Mouse (Mus musculus) MEL (cell line): Measurements from ENCODE around the gene Camta1. TPM values are rescaled to one million over a fixed set of nuclear protein-coding genes. Genes with fewer than 3 reads are reported as not detected.
A peak's percentile ranks its signal among the peaks of the same experiment; 100 is the strongest.

Source experiments
- DNase-seq: peaks from one replicate; pipeline ENCODE4 v3.0.0; 2011; ENCODE audit warnings: low read depth, low spot score
- H3K27ac ChIP-seq: 2 replicates; pipeline ENCODE4 v1.5.1; 2012; ENCODE audit warnings: low read depth, mild to moderate bottlenecking, control low read depth, low read length, moderate library complexity; ENCODE audit not compliant: control insufficient read depth
- H3K27me3 ChIP-seq, 2 experiments: fragments of 150-350 bp in 1 of 2; sonication (generic) in 1 of 2; 2 replicates each; pipeline ENCODE4 v1.6.1; 2012; ENCODE audit warnings: low read length in 2 of 2, mild to moderate bottlenecking in 2 of 2, improper control_type of control experiment in 1 of 2, moderate library complexity in 1 of 2; ENCODE audit not compliant: insufficient read depth in 2 of 2, control insufficient read depth in 1 of 2
- H3K36me3 ChIP-seq, 2 experiments: 2 replicates each; pipeline ENCODE4 v1.6.1; 2012 to 2014; ENCODE audit warnings: low read length in 2 of 2, improper control_type of control experiment in 1 of 2, inconsistent platforms in 1 of 2, mild to moderate bottlenecking in 1 of 2; ENCODE audit not compliant: insufficient read depth in 2 of 2, control insufficient read depth in 1 of 2
- H3K4me1 ChIP-seq, 2 experiments: fragments of 150-350 bp in 1 of 2; sonication (generic) in 1 of 2; 2 replicates each; pipeline ENCODE4 v1.6.1; 2012; ENCODE audit warnings: low read length in 2 of 2, improper control_type of control experiment in 1 of 2, mild to moderate bottlenecking in 1 of 2; ENCODE audit not compliant: insufficient read depth in 2 of 2, control insufficient read depth in 1 of 2
- H3K4me3 ChIP-seq, 2 experiments: fragments of 150-350 bp in 1 of 2; sonication (generic) in 1 of 2; 2 replicates each; pipeline ENCODE4 v1.5.1; 2012; ENCODE audit warnings: low read depth in 2 of 2, low read length in 2 of 2, mild to moderate bottlenecking in 2 of 2, moderate library complexity in 2 of 2, control low read depth in 1 of 2, improper control_type of control experiment in 1 of 2; ENCODE audit not compliant: control insufficient read depth in 1 of 2, insufficient read depth in 1 of 2
- H3K79me2 ChIP-seq: 2 replicates; pipeline ENCODE4 v1.6.1; 2012; ENCODE audit warnings: mild to moderate bottlenecking, low read length, moderate library complexity; ENCODE audit not compliant: control insufficient read depth, poor library complexity, insufficient read depth
- H3K9ac ChIP-seq: 2 replicates; pipeline ENCODE4 v1.6.1; 2012; ENCODE audit warnings: low read depth, mild to moderate bottlenecking, control low read depth, low read length, moderate library complexity; ENCODE audit not compliant: control insufficient read depth, poor library complexity, severe bottlenecking
- H3K9me3 ChIP-seq: fragments of 150-350 bp; sonication (generic); replicated peaks from 2 replicates; pipeline ENCODE4 v1.6.1; 2012; ENCODE audit warnings: mild to moderate bottlenecking, low read length, improper control_type of control experiment, moderate library complexity; ENCODE audit not compliant: insufficient read depth
- BHLHE40 ChIP-seq: IDR thresholded peaks from 2 replicates; pipeline ENCODE4 v1.6.1; 2012; ENCODE audit warnings: low read depth, mild to moderate bottlenecking, inconsistent platforms, low read length, improper control_type of control experiment, borderline replicate concordance
- CHD1 ChIP-seq: IDR thresholded peaks from 2 replicates; pipeline ENCODE4 v1.6.1; 2012; ENCODE audit warnings: low read depth, mild to moderate bottlenecking, inconsistent platforms, low read length, improper control_type of control experiment
- CTCF ChIP-seq, 3 experiments: IDR thresholded peaks in 2 of 3; conservative IDR thresholded peaks in 1 of 3; 2 replicates each; pipeline ENCODE4 v1.5.1; 2011 to 2012; ENCODE audit warnings: low read length in 3 of 3, low read depth in 2 of 3, mild to moderate bottlenecking in 2 of 3, improper control_type of control experiment in 1 of 3, inconsistent platforms in 1 of 3, mixed read lengths in 1 of 3, moderate library complexity in 1 of 3; ENCODE audit not compliant: control insufficient read depth in 1 of 3, insufficient read depth in 1 of 3, poor library complexity in 1 of 3, severe bottlenecking in 1 of 3
- ETS1 ChIP-seq: IDR thresholded peaks from 2 replicates; pipeline ENCODE4 v1.6.1; 2012; ENCODE audit warnings: low read depth, mild to moderate bottlenecking, inconsistent platforms, low read length, improper control_type of control experiment, moderate library complexity
- HCFC1 ChIP-seq: IDR thresholded peaks from 2 replicates; pipeline ENCODE4 v1.6.1; 2012; ENCODE audit warnings: low read depth, mild to moderate bottlenecking, inconsistent platforms, low read length, improper control_type of control experiment, moderate library complexity
- KAT2A ChIP-seq: conservative IDR thresholded peaks from 2 replicates; pipeline ENCODE4 v1.6.1; 2012; ENCODE audit warnings: low read depth, low read length, improper control_type of control experiment, inconsistent platforms
- MAFK ChIP-seq: IDR thresholded peaks from 2 replicates; pipeline ENCODE4 v1.6.1; 2011; ENCODE audit warnings: low read depth, mild to moderate bottlenecking, low read length, improper control_type of control experiment, borderline replicate concordance
- MEF2A ChIP-seq: IDR thresholded peaks from 2 replicates; pipeline ENCODE4 v1.6.1; 2014; ENCODE audit warnings: low read depth, mild to moderate bottlenecking, inconsistent platforms, low read length, improper control_type of control experiment; ENCODE audit not compliant: poor library complexity, insufficient replicate concordance, severe bottlenecking; ENCODE audit errors: extremely low read depth
- MYC ChIP-seq: IDR thresholded peaks from 2 replicates; pipeline ENCODE4 v1.6.1; 2011; ENCODE audit warnings: low read depth, mild to moderate bottlenecking, low read length, improper control_type of control experiment, moderate library complexity
- NELFE ChIP-seq: IDR thresholded peaks from 2 replicates; pipeline ENCODE4 v1.6.1; 2011; ENCODE audit warnings: low read depth, low read length, improper control_type of control experiment
- POLR2A ChIP-seq, 2 experiments: IDR thresholded peaks; 2 replicates each; pipeline ENCODE4 v1.6.1; 2011 to 2012; ENCODE audit warnings: low read length in 2 of 2, mild to moderate bottlenecking in 2 of 2, control low read depth in 1 of 2, improper control_type of control experiment in 1 of 2, low read depth in 1 of 2, moderate library complexity in 1 of 2; ENCODE audit not compliant: control insufficient read depth in 1 of 2, insufficient read depth in 1 of 2, poor library complexity in 1 of 2
- POLR2AphosphoS5 ChIP-seq: IDR thresholded peaks from 2 replicates; pipeline ENCODE4 v1.6.1; 2012; ENCODE audit warnings: low read depth, borderline replicate concordance, mild to moderate bottlenecking, inconsistent platforms, low read length, moderate library complexity, mixed read lengths
- RAD21 ChIP-seq: IDR thresholded peaks from 2 replicates; pipeline ENCODE4 v1.6.1; 2011; ENCODE audit warnings: mild to moderate bottlenecking, low read depth, low read length, improper control_type of control experiment
- SMC3 ChIP-seq: IDR thresholded peaks from 2 replicates; pipeline ENCODE4 v1.6.1; 2011; ENCODE audit warnings: low read depth, low read length, improper control_type of control experiment
- TAL1 ChIP-seq: IDR thresholded peaks from 2 replicates; pipeline ENCODE4 v1.6.1; 2012; ENCODE audit warnings: mild to moderate bottlenecking, inconsistent platforms, low read length, moderate library complexity, mixed read lengths
- TCF12 ChIP-seq: IDR thresholded peaks from 2 replicates; pipeline ENCODE4 v1.6.1; 2014; ENCODE audit warnings: low read depth, mild to moderate bottlenecking, inconsistent platforms, low read length, improper control_type of control experiment, moderate library complexity
- USF1 ChIP-seq: IDR thresholded peaks from 2 replicates; pipeline ENCODE4 v1.6.1; 2014; ENCODE audit warnings: low read depth, mild to moderate bottlenecking, inconsistent platforms, low read length, improper control_type of control experiment, moderate library complexity
- ZC3H11A ChIP-seq: IDR thresholded peaks from 2 replicates; pipeline ENCODE4 v1.6.1; 2012; ENCODE audit warnings: low read depth, mild to moderate bottlenecking, inconsistent platforms, low read length, improper control_type of control experiment
- ZKSCAN1 ChIP-seq: IDR thresholded peaks from 2 replicates; pipeline ENCODE4 v1.6.1; 2012; ENCODE audit warnings: low read depth, mild to moderate bottlenecking, inconsistent platforms, low read length, improper control_type of control experiment, moderate library complexity
- ZMIZ1 ChIP-seq: IDR thresholded peaks from 2 replicates; pipeline ENCODE4 v1.6.1; 2012; ENCODE audit warnings: low read depth, mild to moderate bottlenecking, inconsistent platforms, low read length, improper control_type of control experiment, moderate library complexity
- polyA plus RNA-seq, 2 experiments: library from polyadenylated mRNA; stranded (reverse) in 1 of 2; unstranded in 1 of 2; fragments of >175 nt in 1 of 2; fragments of >200 nt in 1 of 2; gene quantifications; 2 replicates each; pipeline versions ENCODE4 v1.2.1 to v1.2.4; 2012; ENCODE audit warnings: low replicate concordance in 2 of 2, low read depth in 1 of 2; ENCODE audit not compliant: insufficient read length in 2 of 2, insufficient read depth in 1 of 2, missing spikeins in 1 of 2
- total RNA-seq: library from RNA; depleted of rRNA; stranded (reverse); fragments of 300-350 nt; gene quantifications from 2 replicates; pipeline ENCODE4 v1.2.3, GENCODE M21; 2012

Gene Camta1
- total and polyA plus RNA-seq, 3 experiments, result 28.2 to 87.5 TPM; not detected in 1

- Histone ChIP-seq H3K9me3 (no peaks in the 10 kb centered on the region), H3K36me3 (no peaks in the 10 kb centered on the region), H3K4me1 (peaks cover 2 to 10% of the 10 kb centered on the region in 2 experiments), H3K27ac (no peak overlapping the region), H3K27me3 (peaks cover 11 to 18% of the 10 kb centered on the region in 2 experiments), H3K79me2 (no peaks in the 10 kb centered on the region), H3K9ac (no peak overlapping the region), H3K4me3 (no peak overlapping the region)
- no peak for DNase-seq
- no peak for TF ChIP-seq NELFE
- TF ChIP-seq TAL1, result no peak
- TF ChIP-seq MYC, result no peak
- TF ChIP-seq ZMIZ1, result no peak
- TF ChIP-seq RAD21, result no peak
- no peak for TF ChIP-seq SMC3
- TF ChIP-seq POLR2A (IDR thresholded peaks at IDR 0.05; ENCODE audit: control insufficient read depth in 1 of 2, insufficient read depth in 1 of 2, low read depth in 1 of 2, low read length in 2 of 2, poor library complexity in 1 of 2), result no peak
- TF ChIP-seq ZC3H11A, result no peak
- no peak for TF ChIP-seq TCF12
- no peak for TF ChIP-seq HCFC1
- TF ChIP-seq BHLHE40, result no peak
- no peak for TF ChIP-seq CHD1
- no peak for TF ChIP-seq KAT2A
- TF ChIP-seq MEF2A, result no peak
- no peak for TF ChIP-seq POLR2AphosphoS5
- TF ChIP-seq CTCF (IDR thresholded peaks at IDR 0.05 in 2 of 3, conservative IDR thresholded peaks at IDR 0.05 in 1 of 3; ENCODE audit: control insufficient read depth in 1 of 3, insufficient read depth in 1 of 3, low read depth in 2 of 3, low read length in 3 of 3, poor library complexity in 1 of 3, severe bottlenecking in 1 of 3), result no peak
- TF ChIP-seq ZKSCAN1, result no peak
- TF ChIP-seq MAFK, result no peak
- no peak for TF ChIP-seq USF1
- no peak for TF ChIP-seq ETS1
Observed at GRCm38 (mm10) chr4:150927789-150928188, 933.9 kb downstream of the Camta1 start.

DNA sequence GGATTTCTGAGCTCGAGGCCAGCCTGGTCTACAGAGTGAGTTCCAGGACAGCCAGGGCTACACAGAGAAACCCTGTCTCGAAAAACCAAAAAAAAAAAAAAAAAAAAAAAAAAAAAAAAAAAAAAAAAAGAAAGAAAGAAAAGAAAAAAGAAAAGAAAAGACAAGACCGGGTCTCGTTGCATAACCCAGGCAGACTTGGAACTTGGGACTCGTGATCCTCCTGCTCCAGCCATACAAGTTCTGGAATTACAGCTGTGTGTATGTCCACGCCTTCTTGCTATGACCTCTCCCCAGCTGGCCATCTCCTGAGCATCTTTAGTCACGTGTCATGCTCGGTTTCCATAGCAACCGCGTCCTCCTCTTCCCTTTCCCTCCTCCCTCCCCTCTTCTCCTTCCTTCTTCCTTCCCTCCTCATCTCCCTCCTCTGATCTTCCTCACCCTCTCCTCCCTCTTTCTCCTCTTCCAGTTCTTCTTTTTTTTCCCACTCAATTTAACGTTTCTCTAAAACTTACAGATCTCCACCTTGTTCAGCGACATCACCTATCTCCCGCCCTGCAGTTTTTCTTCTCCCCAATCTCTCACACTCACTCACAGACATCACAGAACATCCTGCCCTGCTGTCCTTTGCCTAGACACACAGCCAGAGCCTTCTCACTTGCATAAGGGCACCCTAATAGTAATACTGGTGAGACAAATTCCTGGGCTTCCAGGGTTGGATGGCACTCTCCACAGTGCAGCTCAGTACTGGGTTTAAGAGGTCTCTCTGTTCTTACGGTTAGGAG is 934.6 kb downstream of the Camta1 start:
- Histone ChIP-seq H3K79me2 (no peaks in the 10 kb centered on the region), H3K4me3 (no peak overlapping the region), H3K27ac (no peak overlapping the region), H3K27me3 (peaks cover 10 to 13% of the 10 kb centered on the region in 2 experiments)
- peak; percentile 29; the same call in 1 of the 2 replicates for TF ChIP-seq USF1
- no peak for TF ChIP-seq POLR2A (IDR thresholded peaks at IDR 0.05; ENCODE audit: control insufficient read depth in 1 of 2, insufficient read depth in 1 of 2, low read depth in 1 of 2, low read length in 2 of 2, poor library complexity in 1 of 2)
- TF ChIP-seq, all 39 proteins: peak for 1
- no peaks in the 10 kb centered on the region for H3K9me3 ChIP-seq
- DNase-seq, result no peak
- no peaks in the 10 kb centered on the region for H3K36me3 ChIP-seq
- no peak overlapping the region for H3K9ac ChIP-seq
- peaks cover 2 to 10% of the 10 kb centered on the region in 2 experiments for H3K4me1 ChIP-seq
